Mouse (Mus musculus) embryo, embryonic 11.5 days (tissue): ENCODE measurements around the gene Cmc1.
"Not testable (repeated sequence)": the region's sequence is repeated elsewhere in the genome, so short reads cannot be mapped to it uniquely, and the experiment has no call there.

Experiments
- DNase-seq: peaks from one replicate; pipeline ENCODE4 v3.0.0-alpha.2; 2012; ENCODE audit warnings: low read depth, low spot score

The Cmc1 gene

DNA sequence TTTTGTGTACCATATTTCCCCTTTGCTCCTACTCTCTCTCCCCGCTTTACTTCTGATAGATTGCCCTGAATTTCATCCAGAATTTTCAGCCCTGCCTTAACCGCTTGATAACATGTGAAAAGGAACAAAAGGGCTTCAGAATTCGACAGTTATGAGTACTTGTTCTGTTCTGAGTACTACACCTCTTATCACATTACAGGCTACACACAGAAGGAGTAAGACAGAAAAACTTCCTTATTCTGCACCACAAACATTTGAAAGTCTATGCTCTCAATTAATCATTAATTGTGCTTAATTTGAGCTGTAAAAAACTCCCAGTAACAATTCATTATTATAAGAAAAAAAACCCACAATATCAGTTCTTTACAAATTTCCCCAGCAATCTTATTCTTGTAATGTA, 9.6 kb downstream of the Cmc1 start:
- not testable (repeated sequence) for DNase-seq

- DNase-seq: no peak
These were observed 39.6 kb downstream of the Cmc1 start for GRCm38 (mm10) chr9:118110360-118110710.

- DNase-seq: no peak
These were observed 40.1 kb downstream of the Cmc1 start for GRCm38 (mm10) chr9:118109697-118110359.

DNA sequence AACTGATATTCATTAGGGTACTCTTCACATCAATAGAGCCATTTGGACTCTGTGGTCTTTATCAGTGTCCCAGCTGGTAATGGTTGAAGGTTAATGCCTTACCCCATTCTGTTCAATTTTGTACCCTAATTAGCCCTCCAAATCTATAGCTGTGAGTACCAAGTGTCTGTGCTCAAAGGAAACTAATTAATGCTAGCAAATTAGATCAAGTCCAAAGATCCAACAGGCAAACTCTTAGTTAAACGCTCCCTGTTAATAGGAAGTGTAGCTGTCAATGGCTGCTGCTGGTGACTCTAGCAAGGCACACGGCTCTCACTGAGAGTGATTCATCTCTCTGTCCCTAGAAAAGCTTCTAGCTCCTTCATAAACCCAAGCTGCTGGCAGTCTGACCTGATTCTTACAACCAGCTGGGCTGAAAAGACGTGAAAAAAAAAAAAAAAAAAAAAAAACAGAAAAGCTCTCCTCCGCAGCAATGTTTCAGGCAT, 41.4 kb downstream of the Cmc1 start:
- no peak for DNase-seq

DNA sequence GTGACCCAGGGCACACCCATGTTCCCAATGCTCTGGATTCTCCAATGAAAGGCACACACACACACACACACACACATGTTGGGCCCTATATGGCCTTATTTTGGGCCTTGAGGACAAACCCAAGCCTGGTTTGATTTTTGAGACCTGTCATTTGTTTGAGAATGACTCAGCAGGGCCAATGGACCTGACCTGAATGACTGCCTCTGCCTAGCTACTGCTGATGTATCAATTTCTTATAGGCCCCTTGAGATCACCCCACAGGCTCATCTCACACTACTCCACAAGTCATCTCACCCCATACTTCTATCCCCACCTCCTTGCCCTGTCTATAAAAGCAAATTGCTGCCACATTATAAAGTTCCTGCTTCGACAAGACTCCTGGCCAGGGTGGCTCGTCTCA, 48.2 kb downstream of the Cmc1 start:
- DNase-seq: no peak

GRCm38 (mm10) chr9:118100484-118100883, 49.5 kb downstream of the Cmc1 start:
- no peak for DNase-seq

DNA sequence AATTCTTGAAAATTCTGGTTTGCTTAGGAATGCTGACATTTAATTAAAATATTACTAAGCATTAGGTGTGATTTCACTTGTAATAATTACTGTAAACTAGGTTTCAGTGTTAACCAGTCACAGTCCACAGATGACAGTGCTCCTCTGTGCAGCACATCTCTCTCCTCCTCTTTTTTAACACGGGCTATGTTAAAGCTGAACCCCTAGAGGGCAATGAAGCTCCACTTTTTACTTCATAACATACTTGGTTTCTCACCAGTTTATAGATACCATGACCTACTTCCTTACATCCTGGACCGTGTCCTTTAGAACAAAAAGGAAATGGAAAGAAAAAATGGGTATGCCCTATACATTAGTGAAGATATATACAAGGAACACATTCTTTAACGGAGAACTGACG, 50.6 kb downstream of the Cmc1 start:
- no peak for DNase-seq

GRCm38 (mm10) chr9:118083834-118084233, 66.1 kb downstream of the Cmc1 start:
- DNase-seq: no peak

GRCm38 (mm10) chr9:118082575-118083431, 67.2 kb downstream of the Cmc1 start:
- DNase-seq: no peak

DNA sequence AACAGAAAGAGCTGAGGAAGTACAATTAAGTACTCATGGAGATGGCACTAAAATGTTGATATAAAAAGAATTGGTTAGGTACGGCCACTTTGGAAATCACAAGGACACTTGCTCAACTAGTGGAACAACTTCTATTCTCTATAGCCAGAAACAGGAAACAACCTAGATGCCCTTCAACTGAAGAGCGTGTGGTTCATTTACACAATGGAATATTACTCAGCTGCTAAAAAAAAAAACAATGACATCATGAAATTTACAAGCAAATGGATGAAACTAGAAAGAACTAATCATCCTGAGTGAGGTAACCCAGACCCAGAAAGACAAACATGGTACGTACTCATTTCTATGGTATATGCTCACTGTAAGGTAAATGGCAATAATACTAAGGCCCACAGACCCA, 76.6 kb downstream of the Cmc1 start:
- DNase-seq: no peak

DNA sequence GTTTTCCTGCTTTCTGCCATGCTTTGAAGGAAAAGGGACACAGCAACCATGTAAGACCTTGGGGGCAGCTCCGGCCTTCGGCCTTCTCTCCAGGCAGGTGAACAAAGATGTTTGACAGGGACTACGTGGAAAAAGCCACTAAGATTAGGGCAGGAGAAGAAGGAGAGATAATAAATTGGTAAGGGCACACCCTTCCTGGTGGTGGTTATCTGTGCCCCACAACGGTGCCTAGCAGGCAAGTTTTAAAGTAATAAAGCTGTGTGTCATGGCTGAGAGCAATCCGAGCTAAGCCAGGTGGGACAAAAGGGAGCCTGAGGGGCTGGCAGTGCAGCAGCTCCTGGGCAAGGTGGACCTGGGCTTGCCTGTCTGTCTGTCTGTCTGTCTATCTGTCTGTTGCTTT, 77.9 kb downstream of the Cmc1 start:
- no peak for DNase-seq

- DNase-seq: no peak
These were observed 78.6 kb downstream of the Cmc1 start for GRCm38 (mm10) chr9:118071337-118071736.

DNA sequence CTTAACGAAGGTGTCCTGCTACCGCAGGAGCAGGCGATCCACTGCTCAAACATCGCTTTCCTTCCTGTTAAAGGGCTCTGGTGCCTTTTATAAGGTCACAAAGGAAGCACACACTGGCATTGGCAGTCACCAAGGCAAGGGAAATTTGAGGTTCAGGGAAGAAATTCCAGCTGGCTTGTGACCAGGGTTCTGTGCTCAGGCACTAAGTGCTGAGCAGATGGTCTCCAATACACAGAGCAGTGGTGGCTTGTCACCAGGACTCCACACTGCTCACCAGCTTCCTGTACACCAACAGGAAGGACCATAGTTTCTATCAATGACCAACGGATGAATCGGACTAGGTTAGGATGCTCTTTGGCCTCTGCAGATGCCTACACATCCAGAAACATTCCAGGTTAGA, 79.5 kb downstream of the Cmc1 start:
- no peak for DNase-seq

DNA sequence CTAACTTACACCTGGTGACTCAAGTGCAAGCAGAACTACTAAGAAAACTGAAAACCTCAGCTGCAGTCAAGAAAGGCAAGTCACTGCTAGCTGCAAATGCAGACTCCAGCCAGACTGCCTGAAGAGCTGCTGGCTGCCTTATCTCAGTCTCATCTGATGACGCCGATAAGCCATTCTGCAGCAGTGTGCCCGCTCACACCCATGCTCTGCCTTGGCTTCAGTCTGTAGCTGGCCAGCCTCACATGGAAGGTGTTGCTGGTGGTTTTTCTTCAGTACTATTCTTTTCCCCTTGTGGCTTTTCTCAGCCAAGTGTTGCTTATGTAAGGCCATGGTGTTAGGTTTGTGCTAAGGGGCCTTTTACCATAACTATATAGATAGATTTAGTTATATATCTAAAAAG, 90.9 kb downstream of the Cmc1 start:
- no peak for DNase-seq

DNA sequence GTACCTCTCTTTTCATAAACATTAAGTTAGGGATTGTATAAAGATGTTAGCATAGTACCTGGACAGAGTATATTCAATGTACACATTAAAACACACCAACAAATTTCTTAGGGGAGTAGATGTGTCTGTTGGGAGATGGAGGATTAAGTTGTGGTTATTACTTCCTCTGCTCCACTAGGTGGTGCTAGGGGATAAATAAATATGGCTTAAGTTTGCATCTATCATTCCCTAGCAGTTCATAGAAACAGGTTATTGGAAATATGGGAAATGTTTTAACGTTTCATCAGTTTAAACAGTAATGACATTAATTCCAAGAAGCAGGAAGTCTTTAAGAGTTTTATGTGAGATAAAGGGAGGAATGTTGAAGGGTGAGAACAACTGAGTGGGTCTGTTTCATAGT, 96.7 kb downstream of the Cmc1 start:
- DNase-seq: peak; percentile 19

GRCm38 (mm10) chr9:118045011-118045533, 104.9 kb downstream of the Cmc1 start:
- no peak for DNase-seq

DNA sequence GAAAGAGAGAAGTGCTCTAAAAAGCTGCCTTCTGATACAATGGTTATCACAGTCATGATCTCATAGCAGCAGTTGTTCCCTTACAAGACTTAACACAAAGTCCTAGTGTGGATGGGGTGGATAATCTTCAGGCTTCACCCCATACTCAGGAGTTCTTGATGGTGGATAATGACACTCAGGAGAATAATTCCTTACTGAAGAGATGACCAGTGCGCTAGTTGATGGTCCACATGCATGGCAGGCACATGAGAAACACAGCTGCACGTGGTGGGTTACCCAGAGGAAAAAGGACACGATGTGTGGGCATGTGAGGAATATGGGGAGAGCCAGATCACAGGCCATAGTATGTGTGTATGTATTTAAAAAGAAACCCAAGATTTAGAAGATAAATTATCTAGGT, 106.4 kb downstream of the Cmc1 start:
- DNase-seq: no peak

DNA sequence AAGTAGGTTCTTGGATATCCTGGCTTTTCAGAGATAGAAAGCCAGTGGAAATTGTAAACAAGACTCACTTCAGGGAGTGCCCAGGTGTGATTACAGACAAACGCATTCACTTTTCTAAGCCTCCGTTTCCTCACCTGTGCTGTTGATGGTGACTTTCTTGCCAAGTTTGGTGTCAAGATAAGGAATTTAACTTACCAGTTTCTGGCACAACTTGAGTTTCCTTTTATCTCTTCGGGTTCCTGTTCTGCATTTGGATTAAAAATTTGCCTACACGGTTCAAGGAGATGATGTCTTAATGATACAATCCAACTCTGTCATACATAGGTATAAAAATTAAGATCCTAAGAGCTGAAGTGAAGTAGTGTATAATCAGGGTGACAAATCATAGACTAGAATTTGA, 107.2 kb downstream of the Cmc1 start:
- DNase-seq: no peak

DNA sequence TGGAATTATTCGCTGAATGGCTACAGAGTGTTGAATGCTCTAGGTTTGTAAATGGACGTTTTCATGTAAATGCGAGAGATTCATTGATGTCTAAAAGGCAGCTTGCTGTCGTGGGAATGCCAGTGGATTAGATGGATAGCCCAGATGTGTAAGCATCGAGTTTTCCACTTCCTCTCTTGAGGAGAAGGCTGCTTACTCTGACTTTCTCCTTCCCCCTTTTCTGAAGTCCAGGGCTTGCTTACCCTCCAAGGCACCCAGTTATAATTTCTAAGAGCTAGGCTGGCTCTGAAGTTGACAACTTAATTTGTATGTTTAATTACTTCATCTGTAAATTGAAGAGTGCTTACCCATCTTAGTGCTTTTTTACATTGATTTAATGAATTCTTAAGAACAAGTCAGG, 108.3 kb downstream of the Cmc1 start:
- DNase-seq: no peak

GRCm38 (mm10) chr9:118041022-118041400, 109.0 kb downstream of the Cmc1 start:
- no peak for DNase-seq

DNA sequence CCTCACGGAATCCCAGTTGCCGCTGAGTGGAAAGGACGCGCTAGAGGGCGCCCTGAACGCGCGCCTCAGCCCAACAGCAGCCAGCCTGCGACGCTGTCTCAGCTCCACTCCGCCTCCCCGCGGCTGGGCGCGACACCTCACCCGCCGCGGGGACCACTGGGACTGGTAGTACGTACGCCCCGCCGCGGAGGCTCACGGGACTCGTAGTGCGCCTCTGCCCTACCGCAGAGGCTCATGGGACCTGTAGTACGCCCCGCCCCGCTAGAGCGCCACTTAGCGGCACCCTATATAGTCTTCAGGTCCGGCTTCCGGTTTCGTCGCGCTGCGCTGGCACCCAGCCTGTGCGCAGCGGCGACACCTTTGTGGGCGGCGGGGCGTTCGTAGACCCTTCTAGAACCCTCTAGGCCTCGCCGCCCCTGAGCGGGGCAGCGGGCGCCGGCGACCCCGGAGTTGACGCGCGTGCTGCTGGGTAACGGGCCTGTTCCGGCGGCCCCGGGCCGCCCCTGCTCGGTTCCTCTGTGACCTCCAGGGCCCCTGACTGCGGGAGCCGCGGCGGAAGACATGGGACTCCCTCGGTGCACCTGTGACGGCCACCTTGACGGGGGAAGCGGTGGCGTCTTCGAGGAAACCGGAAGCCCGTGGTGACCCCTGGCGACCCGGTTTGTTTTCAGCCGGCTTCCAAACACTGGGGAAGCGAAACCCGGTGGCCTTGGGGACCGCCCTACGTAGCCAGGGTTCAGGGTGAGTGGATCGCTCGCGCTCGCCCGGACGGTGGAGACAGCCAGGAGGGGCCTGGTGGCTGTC, 109.6 kb downstream of the Cmc1 start, which contains the start of gene Azi2:
Gene Azi2, plus strand, starts transcription at position 282 of the 804 bp plus-strand sequence.
- DNase-seq: peak; percentile 98

DNA sequence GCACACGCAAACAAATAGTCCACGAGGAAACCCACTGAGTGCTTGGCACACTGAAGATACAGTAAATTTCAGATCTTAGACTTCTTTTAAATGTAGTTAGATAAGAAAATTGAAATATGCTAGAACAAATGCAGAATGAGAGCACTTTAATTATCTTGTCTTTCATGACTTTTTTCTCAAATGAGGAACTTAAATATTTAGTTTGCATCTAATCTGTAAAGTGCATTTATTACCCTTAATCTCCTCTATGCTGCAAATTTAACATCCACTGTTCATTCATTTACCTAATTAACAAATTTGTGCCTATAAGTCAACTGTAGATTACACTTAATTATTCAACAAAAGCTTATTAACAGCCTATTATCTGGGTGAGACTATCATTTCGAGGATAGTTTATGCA, 115.0 kb downstream of the Cmc1 start:
- DNase-seq: no peak
